Mouse (Mus musculus): ENCODE measurements at regions not wholly inside any gene's neighbourhood (a gene's known extent, or its start where the extent isn't known, plus 50 kb on each side); places are given as distances from the start of the nearest gene placed in this dataset.

- H3K4me1 ChIP-seq (ENCODE audit: control insufficient read depth in 2 of 2, insufficient read depth in 2 of 2, low read length in 2 of 2, poor library complexity in 1 of 2), result no peaks in the 10 kb centered on the region
- no peak for DNase-seq (ENCODE audit: low read depth, low spot score)
- no peak overlapping the region for H3K4me3 ChIP-seq (ENCODE audit: insufficient read depth in 1 of 2, low read depth in 1 of 2, low read length in 2 of 2, poor library complexity in 1 of 2, severe bottlenecking in 1 of 2)
- in situ Hi-C loops (cut with MboI; ENCODE audit: low sequenced_read_pairs in 2 of 2, unreplicated experiment in 2 of 2), result no loop called here
- H3K27ac ChIP-seq (ENCODE audit: insufficient read depth, low read depth, low read length, poor library complexity, severe bottlenecking), result no peak overlapping the region
- no peak for TF ChIP-seq HCFC1 (IDR thresholded peaks at IDR 0.05; ENCODE audit: borderline replicate concordance, insufficient read depth, low read length)
- no peak for TF ChIP-seq MAFK (IDR thresholded peaks at IDR 0.05; ENCODE audit: insufficient read depth, low read depth, low read length)
- no peak for TF ChIP-seq ZC3H11A (IDR thresholded peaks at IDR 0.05; ENCODE audit: borderline replicate concordance, low read depth, low read length)
- TF ChIP-seq CHD2 (IDR thresholded peaks at IDR 0.05; ENCODE audit: low read depth, low read length), result no peak
- TF ChIP-seq ZNF384 (IDR thresholded peaks at IDR 0.05; ENCODE audit: low read depth, low read length), result no peak
- no peaks in the 10 kb centered on the region for H3K9me3 ChIP-seq (ENCODE audit: control insufficient read depth, insufficient read depth, low read depth, low read length)
- H3K9ac ChIP-seq (ENCODE audit: insufficient read depth, low read depth, low read length, poor library complexity, severe bottlenecking), result no peak overlapping the region
- H3K36me3 ChIP-seq (ENCODE audit: control insufficient read depth, insufficient read depth, low read length, poor library complexity, severe bottlenecking), result no peaks in the 10 kb centered on the region
Measured at GRCm38 (mm10) chr13:90294648-90295007, 205.2 kb upstream of the Xrcc4 start.

GRCm38 (mm10) chr13:90293697-90294647, 204.6 kb upstream of the Xrcc4 start:
- H3K36me3 ChIP-seq (ENCODE audit: control insufficient read depth, insufficient read depth, low read length, poor library complexity, severe bottlenecking), result no peaks in the 10 kb centered on the region
- in situ Hi-C loops (cut with MboI; ENCODE audit: low sequenced_read_pairs in 2 of 2, unreplicated experiment in 2 of 2), result no loop called here
- DNase-seq (ENCODE audit: low read depth, low spot score), result no peak
- TF ChIP-seq MAFK (IDR thresholded peaks at IDR 0.05; ENCODE audit: insufficient read depth, low read depth, low read length) (no peak), CHD2 (IDR thresholded peaks at IDR 0.05; ENCODE audit: low read depth, low read length) (no peak), ZC3H11A (IDR thresholded peaks at IDR 0.05; ENCODE audit: borderline replicate concordance, low read depth, low read length) (no peak), HCFC1 (IDR thresholded peaks at IDR 0.05; ENCODE audit: borderline replicate concordance, insufficient read depth, low read length) (no peak), ZNF384 (IDR thresholded peaks at IDR 0.05; ENCODE audit: low read depth, low read length) (no peak)
- no peaks in the 10 kb centered on the region for H3K4me1 ChIP-seq (ENCODE audit: control insufficient read depth in 2 of 2, insufficient read depth in 2 of 2, low read length in 2 of 2, poor library complexity in 1 of 2)
- H3K27ac ChIP-seq (ENCODE audit: insufficient read depth, low read depth, low read length, poor library complexity, severe bottlenecking), result no peak overlapping the region
- H3K9ac ChIP-seq (ENCODE audit: insufficient read depth, low read depth, low read length, poor library complexity, severe bottlenecking), result no peak overlapping the region
- H3K4me3 ChIP-seq (ENCODE audit: insufficient read depth in 1 of 2, low read depth in 1 of 2, low read length in 2 of 2, poor library complexity in 1 of 2, severe bottlenecking in 1 of 2), result no peak overlapping the region
- no peaks in the 10 kb centered on the region for H3K9me3 ChIP-seq (ENCODE audit: control insufficient read depth, insufficient read depth, low read depth, low read length)

GRCm38 (mm10) chr13:90292905-90293304, 203.5 kb upstream of the Xrcc4 start:
- TF ChIP-seq MAFK (IDR thresholded peaks at IDR 0.05; ENCODE audit: insufficient read depth, low read depth, low read length) (no peak), HCFC1 (IDR thresholded peaks at IDR 0.05; ENCODE audit: borderline replicate concordance, insufficient read depth, low read length) (no peak), CHD2 (IDR thresholded peaks at IDR 0.05; ENCODE audit: low read depth, low read length) (no peak), ZC3H11A (IDR thresholded peaks at IDR 0.05; ENCODE audit: borderline replicate concordance, low read depth, low read length) (no peak), ZNF384 (IDR thresholded peaks at IDR 0.05; ENCODE audit: low read depth, low read length) (no peak)
- Histone ChIP-seq H3K4me1 (ENCODE audit: control insufficient read depth in 2 of 2, insufficient read depth in 2 of 2, low read length in 2 of 2, poor library complexity in 1 of 2) (no peaks in the 10 kb centered on the region), H3K9ac (ENCODE audit: insufficient read depth, low read depth, low read length, poor library complexity, severe bottlenecking) (no peak overlapping the region), H3K4me3 (ENCODE audit: insufficient read depth in 1 of 2, low read depth in 1 of 2, low read length in 2 of 2, poor library complexity in 1 of 2, severe bottlenecking in 1 of 2) (no peak overlapping the region), H3K9me3 (ENCODE audit: control insufficient read depth, insufficient read depth, low read depth, low read length) (no peaks in the 10 kb centered on the region), H3K27ac (ENCODE audit: insufficient read depth, low read depth, low read length, poor library complexity, severe bottlenecking) (no peak overlapping the region), H3K36me3 (ENCODE audit: control insufficient read depth, insufficient read depth, low read length, poor library complexity, severe bottlenecking) (no peaks in the 10 kb centered on the region)
- no peak for DNase-seq (ENCODE audit: low read depth, low spot score)
- in situ Hi-C loops (cut with MboI; ENCODE audit: low sequenced_read_pairs in 2 of 2, unreplicated experiment in 2 of 2), result no loop called here

- Histone ChIP-seq H3K9ac (ENCODE audit: insufficient read depth, low read depth, low read length, poor library complexity, severe bottlenecking) (no peak overlapping the region), H3K9me3 (ENCODE audit: control insufficient read depth, insufficient read depth, low read depth, low read length) (no peaks in the 10 kb centered on the region), H3K36me3 (ENCODE audit: control insufficient read depth, insufficient read depth, low read length, poor library complexity, severe bottlenecking) (no peaks in the 10 kb centered on the region), H3K4me1 (ENCODE audit: control insufficient read depth in 2 of 2, insufficient read depth in 2 of 2, low read length in 2 of 2, poor library complexity in 1 of 2) (no peaks in the 10 kb centered on the region), H3K4me3 (ENCODE audit: insufficient read depth in 1 of 2, low read depth in 1 of 2, low read length in 2 of 2, poor library complexity in 1 of 2, severe bottlenecking in 1 of 2) (no peak overlapping the region), H3K27ac (ENCODE audit: insufficient read depth, low read depth, low read length, poor library complexity, severe bottlenecking) (no peak overlapping the region)
- in situ Hi-C loops (cut with MboI; ENCODE audit: low sequenced_read_pairs in 2 of 2, unreplicated experiment in 2 of 2), result no loop called here
- no peak for DNase-seq (ENCODE audit: low read depth, low spot score)
- TF ChIP-seq CHD2 (IDR thresholded peaks at IDR 0.05; ENCODE audit: low read depth, low read length) (no peak), ZC3H11A (IDR thresholded peaks at IDR 0.05; ENCODE audit: borderline replicate concordance, low read depth, low read length) (no peak), ZNF384 (IDR thresholded peaks at IDR 0.05; ENCODE audit: low read depth, low read length) (no peak), MAFK (IDR thresholded peaks at IDR 0.05; ENCODE audit: insufficient read depth, low read depth, low read length) (no peak), HCFC1 (IDR thresholded peaks at IDR 0.05; ENCODE audit: borderline replicate concordance, insufficient read depth, low read length) (no peak)
Measured at GRCm38 (mm10) chr13:90292124-90292523, 202.7 kb upstream of the Xrcc4 start.

Data from ES-E14 (cell line).